Mouse (Mus musculus) spleen, adult 2 months (tissue): ENCODE results near the gene Rpl6.

Source experiments
- CTCF ChIP-seq: fragments of 200-500 bp; IDR thresholded peaks from 2 replicates; pipeline ENCODE4 v1.5.1; 2011; ENCODE audit warnings: mild to moderate bottlenecking, inconsistent platforms; ENCODE audit not compliant: insufficient read depth, insufficient read length, insufficient replicate concordance; ENCODE audit errors: extremely low read depth
- POLR2A ChIP-seq: fragments of 200-500 bp; IDR thresholded peaks from 2 replicates; pipeline ENCODE4 v1.6.1; 2011; ENCODE audit warnings: low read depth, low read length, inconsistent platforms

DNA sequence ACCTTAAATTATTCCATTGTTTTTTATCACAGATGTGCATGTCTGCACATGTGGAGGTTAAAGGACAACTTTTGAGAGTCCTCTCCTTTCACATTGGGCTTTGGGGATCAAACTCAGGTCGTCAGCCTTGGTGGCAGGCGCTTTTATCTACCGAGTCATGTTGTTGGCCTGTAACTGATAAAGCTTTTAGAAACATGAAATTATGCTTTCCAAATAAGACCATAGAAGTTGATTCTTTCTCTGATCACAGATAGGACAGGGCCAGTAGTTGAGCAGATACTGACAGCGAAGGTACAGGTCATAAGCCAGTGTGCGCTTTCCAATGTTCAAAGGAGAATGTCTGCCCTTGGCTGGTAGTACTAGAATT, 40.1 kb downstream of the Rpl6 start:
- TF ChIP-seq CTCF (no peak), POLR2A (no peak)
